Mouse (Mus musculus): ENCODE results near the gene Slc38a3. TPM values are rescaled to one million over a fixed set of nuclear protein-coding genes. Genes with fewer than 3 reads are reported as not detected.
A peak's percentile ranks its signal among the peaks of the same experiment; 100 is the strongest.

Slc38a3 gene
- total RNA-seq, 2 experiments from 2014 or later: 17.6 to 20.4 TPM

GRCm38 (mm10) chr9:107618098-107618497 lies 51.2 kb downstream of the Slc38a3 start:
- DNase-seq: no peak

GRCm38 (mm10) chr9:107617461-107617860 lies 51.9 kb downstream of the Slc38a3 start:
- no peak for DNase-seq

- no peak for DNase-seq
Measured at GRCm38 (mm10) chr9:107615035-107615434, 54.3 kb downstream of the Slc38a3 start.

GRCm38 (mm10) chr9:107612945-107613569 lies 56.3 kb downstream of the Slc38a3 start:
- DNase-seq: no peak

GRCm38 (mm10) chr9:107612191-107612944 lies 57.0 kb downstream of the Slc38a3 start:
- peak; percentile 100 for DNase-seq

- DNase-seq: no peak
Measured at GRCm38 (mm10) chr9:107611456-107612190, 57.7 kb downstream of the Slc38a3 start.

GRCm38 (mm10) chr9:107609433-107609830 lies 59.9 kb downstream of the Slc38a3 start:
- no peak for DNase-seq

- DNase-seq: peak; percentile 45
Measured at GRCm38 (mm10) chr9:107608741-107609432, 60.4 kb downstream of the Slc38a3 start, which contains the start of gene Sema3b. Gene Sema3b (minus strand): TSS chr9:107609229.

GRCm38 (mm10) chr9:107607653-107608245 lies 61.6 kb downstream of the Slc38a3 start:
- no peak for DNase-seq

GRCm38 (mm10) chr9:107607036-107607435 lies 62.3 kb downstream of the Slc38a3 start:
- DNase-seq: no peak

GRCm38 (mm10) chr9:107606591-107606990 lies 62.7 kb downstream of the Slc38a3 start:
- no peak for DNase-seq

- no peak for DNase-seq
Measured at GRCm38 (mm10) chr9:107605041-107605661, 64.2 kb downstream of the Slc38a3 start.

GRCm38 (mm10) chr9:107603251-107603650 lies 66.1 kb downstream of the Slc38a3 start:
- no peak for DNase-seq

GRCm38 (mm10) chr9:107602068-107602648 lies 67.2 kb downstream of the Slc38a3 start:
- DNase-seq: peak; percentile 99

GRCm38 (mm10) chr9:107601275-107601674 lies 68.1 kb downstream of the Slc38a3 start:
- no peak for DNase-seq

- DNase-seq: no peak
Measured at GRCm38 (mm10) chr9:107600745-107601144, 68.6 kb downstream of the Slc38a3 start.

Other genes with a start within 250 kb of the Slc38a3 start
- gene Tmem115, start 135.6 kb downstream of the Slc38a3 start, total RNA-seq (2021): 10 to 100 TPM; 20.2 to 22.7 TPM
- gene Cyb561d2, start 127.3 kb downstream of the Slc38a3 start, total RNA-seq (2021): 1 to 10 TPM; 3.5 to 4.0 TPM
- gene Nprl2, start 127.3 kb downstream of the Slc38a3 start, total RNA-seq (2021): 1 to 10 TPM; 7.3 to 8.0 TPM
- under 1 TPM in 1 of 2 experiments, not detected in 1; 0.18 TPM for gene Zmynd10, start 122.2 kb downstream of the Slc38a3 start, total RNA-seq (2021)
- gene Rassf1, start 118.0 kb downstream of the Slc38a3 start, total RNA-seq (2021): 10 to 100 TPM; 15.1 to 23.4 TPM
- gene Tusc2, start 106.3 kb downstream of the Slc38a3 start, total RNA-seq (2021): 10 to 100 TPM; 18.7 to 20.9 TPM
- gene Hyal2, start 101.6 kb downstream of the Slc38a3 start, total RNA-seq (2021): 10 to 100 TPM; 14.4 to 27.5 TPM
- gene Hyal1, start 92.6 kb downstream of the Slc38a3 start, total RNA-seq (2021): 1 to 10 TPM; 2.5 to 5.0 TPM
- 10 to 100 TPM; 12.1 to 15.7 TPM for gene Naa80, start 90.6 kb downstream of the Slc38a3 start, total RNA-seq (2021)
- 1 to 10 TPM in 1 of 2 experiments, under 1 TPM in 1; 0.28 to 1.1 TPM for gene Hyal3, start 88.7 kb downstream of the Slc38a3 start, total RNA-seq (2021)
- gene Ifrd2, start 81.9 kb downstream of the Slc38a3 start, total RNA-seq (2021): 10 to 100 TPM; 34.6 to 40.4 TPM
- 10 to 100 TPM; 41.8 to 51.3 TPM for gene Sema3b, start 60.3 kb downstream of the Slc38a3 start, total RNA-seq (2021)
- gene Gnai2, start 34.2 kb downstream of the Slc38a3 start, total RNA-seq (2021): 100 to 1,000 TPM; 193 to 231 TPM
- not detected for gene Gnat1, start 10.2 kb upstream of the Slc38a3 start, total RNA-seq (2021)
- gene Sema3f, start 40.9 kb upstream of the Slc38a3 start, total RNA-seq (2021): 10 to 100 TPM; 11.9 to 18.0 TPM
- gene Rbm5, start 101.5 kb upstream of the Slc38a3 start, total RNA-seq (2021): 10 to 100 TPM; 39.2 to 71.2 TPM
- 10 to 100 TPM; 21.6 to 35.5 TPM for gene Rbm6, start 203.7 kb upstream of the Slc38a3 start, total RNA-seq (2021)
- gene Mon1a, start 218.6 kb upstream of the Slc38a3 start, total RNA-seq (2021): 1 to 10 TPM; 4.0 to 4.8 TPM
- 1 to 10 TPM; 1.9 to 5.6 TPM for gene Mst1r, start 237.3 kb upstream of the Slc38a3 start, total RNA-seq (2021)